Mouse (Mus musculus) testis, postnatal 10 days (tissue): ENCODE data around the gene Etv1.

Experiments used
- DNase-seq: peaks from one replicate; pipeline ENCODE4 v3.0.0; 2021; ENCODE audit warnings: low spot score

Etv1 gene

GRCm38 (mm10) chr12:38779186-38779777 lies at the start of gene Etv1:
TSS of gene Etv1 (plus strand) at chr12:38779380.
- peak; percentile 55 for DNase-seq

- DNase-seq, result no peak
These were observed 49.5 kb upstream of the Etv1 start for GRCm38 (mm10) chr12:38729661-38730060.

GRCm38 (mm10) chr12:38730791-38731190 lies 48.4 kb upstream of the Etv1 start:
- no peak for DNase-seq

- no peak for DNase-seq
These were observed 19.9 kb upstream of the Etv1 start for GRCm38 (mm10) chr12:38759322-38759721.

GRCm38 (mm10) chr12:38777316-38777715 lies 1.9 kb upstream of the Etv1 start:
- DNase-seq, result no peak

- DNase-seq, result no peak
These were observed 1.3 kb upstream of the Etv1 start for GRCm38 (mm10) chr12:38777957-38778298.

GRCm38 (mm10) chr12:38778299-38779075 lies 693 bp upstream of the Etv1 start:
- peak; percentile 91 for DNase-seq

GRCm38 (mm10) chr12:38780006-38780954 lies 1.1 kb downstream of the Etv1 start:
- DNase-seq, result peak; percentile 60

- peak; percentile 46 for DNase-seq
These were observed 1.8 kb downstream of the Etv1 start for GRCm38 (mm10) chr12:38780955-38781304.

GRCm38 (mm10) chr12:38781686-38782085 lies 2.5 kb downstream of the Etv1 start:
- DNase-seq, result no peak

GRCm38 (mm10) chr12:38783291-38783690 lies 4.1 kb downstream of the Etv1 start:
- DNase-seq, result no peak

GRCm38 (mm10) chr12:38784221-38784620 lies 5.0 kb downstream of the Etv1 start:
- no peak for DNase-seq

- no peak for DNase-seq
These were observed 7.4 kb downstream of the Etv1 start for GRCm38 (mm10) chr12:38786571-38786970.

- DNase-seq, result no peak
These were observed 8.5 kb downstream of the Etv1 start for GRCm38 (mm10) chr12:38787704-38788103.

- DNase-seq, result no peak
These were observed 9.4 kb downstream of the Etv1 start for GRCm38 (mm10) chr12:38788621-38789020.

GRCm38 (mm10) chr12:38789789-38790355 lies 10.7 kb downstream of the Etv1 start:
- DNase-seq, result no peak

- no peak for DNase-seq
These were observed 13.9 kb downstream of the Etv1 start for GRCm38 (mm10) chr12:38793076-38793475.

- no peak for DNase-seq
These were observed 14.5 kb downstream of the Etv1 start for GRCm38 (mm10) chr12:38793697-38794096.

GRCm38 (mm10) chr12:38807031-38807430 lies 27.9 kb downstream of the Etv1 start:
- no peak for DNase-seq

- DNase-seq, result no peak
These were observed 33.2 kb downstream of the Etv1 start for GRCm38 (mm10) chr12:38812392-38812791.

- DNase-seq, result no peak
These were observed 35.0 kb downstream of the Etv1 start for GRCm38 (mm10) chr12:38814010-38814786.

- no peak for DNase-seq
These were observed 37.1 kb downstream of the Etv1 start for GRCm38 (mm10) chr12:38816235-38816634.
